Mouse (Mus musculus) telencephalon, adult 2 months (tissue): ENCODE results near the gene Chid1.
"Not testable (repeated sequence)": the region's sequence is repeated elsewhere in the genome, so short reads cannot be mapped to it uniquely, and the experiment has no call there.

Experiments
- DNase-seq: peaks from one replicate; pipeline ENCODE4 v3.0.0-alpha.2; 2011; ENCODE audit warnings: low read depth, low spot score

Gene Chid1

GRCm38 (mm10) chr7:141461521-141462332 is 77.9 kb downstream of the Chid1 start:
- DNase-seq, result no peak

- no peak for DNase-seq
Observed at GRCm38 (mm10) chr7:141460391-141461113, 79.1 kb downstream of the Chid1 start, which contains the start of gene Cracr2b. TSS of gene Cracr2b (plus strand) at chr7:141461094.

- no peak for DNase-seq
Observed at GRCm38 (mm10) chr7:141460001-141460390, 79.7 kb downstream of the Chid1 start.

DNA sequence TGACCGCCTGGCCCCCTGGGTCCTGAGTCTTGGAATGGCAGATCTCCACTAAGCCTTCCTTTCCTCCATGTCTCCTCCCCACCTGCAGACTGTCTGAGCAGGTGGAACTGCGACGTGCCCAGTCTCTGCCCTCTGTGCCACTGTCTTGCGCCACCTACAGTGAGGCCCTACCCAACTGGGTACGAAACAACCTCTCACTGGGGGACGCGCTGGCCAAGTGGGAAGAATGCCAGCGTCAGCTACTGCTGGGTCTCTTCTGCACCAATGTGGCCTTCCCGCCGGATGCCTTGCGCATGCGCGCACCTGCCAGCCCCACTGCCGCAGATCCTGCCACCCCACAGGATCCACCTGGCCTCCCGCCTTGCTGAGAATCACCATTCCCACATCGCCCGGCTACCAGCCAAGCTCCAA is 80.4 kb downstream of the Chid1 start:
- DNase-seq, result no peak

DNA sequence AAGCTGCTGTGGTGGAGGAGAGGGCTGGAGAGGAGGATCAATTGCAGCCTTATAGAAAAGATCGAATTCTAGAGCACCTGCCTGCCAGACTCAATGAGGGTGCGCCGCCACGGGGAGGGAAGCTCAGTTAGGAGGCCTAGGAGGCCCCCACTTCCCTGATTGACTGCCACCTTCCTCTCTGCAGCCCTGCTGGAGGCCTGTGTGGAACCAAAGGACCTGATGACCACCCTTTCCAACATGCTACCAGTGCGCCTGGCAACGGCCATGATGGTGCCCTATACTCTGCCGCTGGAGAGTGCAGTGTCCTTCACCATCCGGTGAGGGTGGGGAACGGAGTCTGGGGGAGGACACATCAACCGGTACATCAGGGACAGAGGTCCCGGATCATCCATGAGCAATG is 81.0 kb downstream of the Chid1 start:
- DNase-seq, result no peak

DNA sequence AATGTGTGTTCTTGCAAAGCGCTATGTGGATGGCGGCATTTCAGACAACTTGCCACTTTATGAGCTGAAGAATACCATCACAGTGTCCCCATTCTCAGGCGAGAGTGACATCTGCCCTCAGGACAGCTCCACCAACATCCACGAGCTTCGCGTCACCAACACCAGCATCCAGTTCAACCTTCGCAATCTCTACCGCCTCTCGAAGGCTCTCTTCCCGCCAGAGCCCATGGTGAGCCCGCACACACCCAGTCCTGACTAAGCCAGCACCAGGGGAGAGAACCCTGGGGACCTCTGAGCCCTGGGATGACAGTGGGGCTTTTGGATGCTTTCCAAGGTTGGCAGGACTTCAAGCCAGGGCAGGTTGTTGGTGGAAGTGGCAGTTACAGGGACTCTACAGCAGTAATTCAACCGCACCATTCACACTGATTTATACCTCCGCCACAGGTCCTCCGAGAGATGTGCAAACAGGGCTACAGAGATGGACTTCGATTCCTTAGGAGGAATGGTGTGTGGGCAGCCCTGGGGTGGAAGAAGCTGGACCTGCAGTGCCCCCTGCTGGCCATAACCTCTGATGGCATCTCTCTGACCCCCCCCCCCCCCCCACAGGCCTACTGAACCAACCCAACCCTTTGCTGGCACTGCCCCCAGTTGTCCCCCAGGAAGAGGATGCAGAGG is 81.5 kb downstream of the Chid1 start:
- DNase-seq, result no peak

DNA sequence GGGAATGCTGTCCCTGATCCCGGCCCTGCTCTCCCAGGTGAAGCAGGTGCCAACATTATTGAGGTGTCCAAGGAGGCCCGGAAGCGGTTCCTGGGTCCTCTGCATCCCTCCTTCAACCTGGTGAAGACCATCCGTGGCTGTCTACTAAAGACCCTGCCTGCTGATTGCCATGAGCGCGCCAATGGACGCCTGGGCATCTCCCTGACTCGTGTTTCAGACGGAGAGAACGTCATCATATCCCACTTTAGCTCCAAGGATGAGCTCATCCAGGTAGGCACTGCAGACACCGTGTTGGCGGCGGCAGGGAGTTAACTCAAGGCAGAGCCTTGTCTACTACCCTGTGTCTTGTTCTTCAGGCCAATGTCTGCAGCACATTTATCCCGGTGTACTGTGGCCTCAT is 82.4 kb downstream of the Chid1 start:
- DNase-seq, result no peak

- DNase-seq, result no peak
Observed at GRCm38 (mm10) chr7:141456739-141457138, 82.9 kb downstream of the Chid1 start.

DNA sequence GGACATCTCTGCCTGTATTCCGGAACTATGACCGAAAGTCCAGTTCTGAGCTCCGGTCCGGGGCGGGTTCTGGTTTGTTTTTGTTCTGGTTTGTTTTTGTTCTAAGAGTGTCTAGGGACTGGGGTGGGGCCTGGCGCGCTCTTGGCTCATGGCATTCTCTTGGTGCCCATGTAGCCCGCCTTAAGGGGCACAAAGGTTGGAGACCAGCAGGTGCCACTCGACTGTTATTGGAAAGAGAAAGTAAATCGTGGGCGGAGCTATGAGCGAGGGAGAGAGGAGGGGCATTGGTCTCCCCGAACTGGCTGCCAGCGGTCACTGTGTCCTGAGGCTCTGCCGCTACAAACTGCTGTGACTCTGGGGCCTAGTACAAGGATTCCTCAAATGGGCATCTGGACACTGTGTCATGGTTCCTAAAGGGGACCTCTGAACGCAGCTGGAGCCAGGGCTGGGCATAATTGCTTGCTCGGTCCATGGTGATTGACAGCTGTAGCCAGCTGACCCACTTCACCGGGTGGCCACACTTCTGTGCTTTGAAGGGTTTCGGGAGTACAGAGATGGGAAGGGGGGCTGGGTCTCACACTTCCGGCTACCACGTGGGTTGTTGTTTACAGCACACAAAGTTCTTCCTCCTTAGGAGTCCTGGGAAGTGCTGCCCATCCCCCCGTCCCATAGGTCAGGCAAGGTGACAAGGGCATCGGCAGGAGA is 83.9 kb downstream of the Chid1 start:
- DNase-seq, result no peak

GRCm38 (mm10) chr7:141454967-141455551 is 84.6 kb downstream of the Chid1 start, which contains the start of gene Pnpla2:
TSS of gene Pnpla2 (plus strand) at chr7:141455198.
- DNase-seq, result peak; percentile 80

- DNase-seq, result no peak
Observed at GRCm38 (mm10) chr7:141453636-141454035, 86.0 kb downstream of the Chid1 start.

- no peak for DNase-seq
Observed at GRCm38 (mm10) chr7:141451928-141452327, 87.7 kb downstream of the Chid1 start.

DNA sequence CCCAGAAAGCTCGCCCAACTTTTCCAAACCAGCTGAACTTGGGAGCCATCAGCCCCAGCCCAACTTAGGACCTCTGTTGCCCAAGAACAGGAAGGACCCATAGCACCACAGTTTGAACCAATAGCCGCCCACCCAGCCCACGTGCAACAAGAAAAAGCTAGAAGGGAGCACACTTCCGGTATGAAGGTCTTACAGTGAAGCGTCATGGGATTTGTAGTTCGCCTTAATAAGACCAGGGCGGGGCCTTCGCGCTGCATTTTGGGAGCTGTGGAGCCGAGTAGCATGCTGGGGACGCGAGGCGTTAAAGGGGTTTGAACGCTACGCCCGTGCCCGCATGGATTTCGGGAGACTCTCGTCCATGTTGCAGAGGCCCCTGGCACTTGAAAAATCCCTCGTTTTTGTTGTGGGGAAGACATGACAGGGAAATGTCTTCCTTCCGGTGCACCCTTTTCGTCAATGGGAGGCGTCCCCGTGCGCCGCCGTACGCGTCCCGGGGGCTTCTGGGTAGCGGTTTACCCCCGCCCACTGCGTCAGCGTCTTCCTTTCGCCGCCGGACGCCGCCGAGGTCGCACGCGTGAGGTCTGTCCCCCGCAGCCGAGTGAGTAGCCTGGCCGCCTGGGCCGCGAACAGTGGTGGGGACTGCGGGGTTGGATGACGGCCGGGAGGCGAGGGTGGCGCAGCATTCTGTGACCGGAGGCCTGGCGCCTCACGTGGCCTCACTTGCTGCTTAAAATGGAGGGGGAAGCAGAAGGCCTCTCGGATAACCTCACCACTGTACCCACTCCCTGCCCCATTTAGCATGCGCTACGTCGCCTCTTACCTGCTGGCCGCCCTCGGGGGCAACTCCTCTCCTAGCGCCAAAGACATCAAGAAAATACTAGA is 92.3 kb downstream of the Chid1 start, which contains the start of gene Rplp2:
Rplp2 (plus strand) TSS at position 261 of the 882 bp plus-strand sequence.
- DNase-seq, result peak; percentile 97

DNA sequence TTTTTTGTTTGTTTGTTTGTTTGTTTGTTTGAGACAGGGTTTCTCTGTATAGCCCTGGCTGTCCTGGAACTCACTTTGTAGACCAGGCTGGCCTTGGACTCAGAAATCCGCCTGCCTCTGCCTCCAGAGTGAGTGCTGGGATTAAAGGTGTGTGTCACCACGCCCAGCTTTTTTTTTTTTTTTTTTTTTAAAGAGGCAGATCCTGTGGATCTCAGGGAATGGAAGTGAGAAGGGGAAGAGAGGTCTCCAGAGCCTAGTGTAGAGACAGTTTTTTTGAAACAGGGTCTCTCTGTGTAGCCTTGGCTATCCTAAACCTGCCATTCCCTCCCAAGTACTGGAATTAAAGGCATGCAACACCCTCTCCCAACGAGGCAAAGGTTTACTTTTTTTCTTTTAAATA is 93.3 kb downstream of the Chid1 start:
- not testable (repeated sequence) for DNase-seq

DNA sequence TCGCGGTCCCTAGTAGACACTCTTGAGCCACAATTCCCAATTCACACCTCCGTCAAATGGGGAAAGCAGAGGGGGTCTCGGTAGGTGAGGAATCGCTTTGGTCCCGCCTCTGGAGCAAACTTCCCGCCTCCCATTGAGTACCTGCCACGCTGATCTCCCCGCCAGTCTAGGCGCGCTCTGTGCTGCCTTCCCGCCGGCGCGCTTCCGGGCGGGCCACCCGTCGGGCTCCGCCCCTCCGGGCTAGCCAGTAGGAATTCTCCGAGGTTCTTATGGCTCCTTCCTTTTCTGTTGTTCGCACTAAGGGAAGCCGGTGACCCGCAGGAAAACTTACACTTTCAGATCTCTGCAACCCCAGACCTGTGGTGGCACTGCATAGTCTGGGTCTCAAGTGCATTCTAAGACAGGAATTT is 95.8 kb downstream of the Chid1 start, which contains the start of gene Pidd1:
Pidd1 (minus strand) TSS at position 198 of the 410 bp plus-strand sequence.
- no peak for DNase-seq
